Mouse (Mus musculus): ENCODE measurements around the gene Tspan14. TPM values are rescaled to one million over a fixed set of nuclear protein-coding genes. Genes with fewer than 3 reads are reported as not detected.

The Tspan14 gene
- 10 to 100 TPM; 50.0 to 53.8 TPM for total RNA-seq (2021)
- long read RNA-seq, experiment 1, transcript Tspan14-201 (9 exons, 2,475 nt) = major isoform, 58 of 80 reads
- long read RNA-seq, experiment 1, partial matches to known transcripts = 2 of 80 reads
- long read RNA-seq, experiment 1, other reads (novel, unspliced or antisense) = 19 of 80 reads
- long read RNA-seq, experiment 2, transcript Tspan14-201 (9 exons, 2,475 nt) = major isoform, 35 of 43 reads
- long read RNA-seq, experiment 2, partial matches to known transcripts = 2 of 43 reads
- long read RNA-seq, experiment 2, other reads (novel, unspliced or antisense) = 5 of 43 reads

DNA sequence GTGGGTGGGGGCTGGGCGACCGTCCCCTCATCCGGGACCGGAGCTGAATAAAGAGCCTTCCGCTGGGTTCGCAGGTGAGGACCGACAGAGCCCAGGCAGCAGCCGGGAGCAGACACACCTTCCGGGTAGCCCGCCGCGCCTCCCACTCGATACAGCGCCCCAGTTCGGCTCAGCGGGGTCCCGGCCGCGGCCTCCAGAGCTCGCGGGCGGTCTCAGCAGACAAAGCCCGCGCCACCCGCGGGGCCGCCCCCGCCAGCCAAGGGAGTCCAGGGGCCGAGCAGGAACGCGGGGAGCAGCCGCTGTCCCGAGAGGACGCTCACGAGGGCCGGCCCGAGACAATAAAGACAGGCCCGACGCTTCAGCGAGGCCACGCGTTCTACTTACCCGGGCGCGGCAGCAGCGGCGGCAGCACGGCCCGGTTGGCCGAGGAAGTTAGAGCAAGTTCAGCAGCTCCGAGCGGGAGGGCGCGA is at the start of gene Tspan14:
TSS of gene Tspan14 (minus strand) at position 416 of the 470 bp plus-strand sequence.
- no peak for DNase-seq

DNA sequence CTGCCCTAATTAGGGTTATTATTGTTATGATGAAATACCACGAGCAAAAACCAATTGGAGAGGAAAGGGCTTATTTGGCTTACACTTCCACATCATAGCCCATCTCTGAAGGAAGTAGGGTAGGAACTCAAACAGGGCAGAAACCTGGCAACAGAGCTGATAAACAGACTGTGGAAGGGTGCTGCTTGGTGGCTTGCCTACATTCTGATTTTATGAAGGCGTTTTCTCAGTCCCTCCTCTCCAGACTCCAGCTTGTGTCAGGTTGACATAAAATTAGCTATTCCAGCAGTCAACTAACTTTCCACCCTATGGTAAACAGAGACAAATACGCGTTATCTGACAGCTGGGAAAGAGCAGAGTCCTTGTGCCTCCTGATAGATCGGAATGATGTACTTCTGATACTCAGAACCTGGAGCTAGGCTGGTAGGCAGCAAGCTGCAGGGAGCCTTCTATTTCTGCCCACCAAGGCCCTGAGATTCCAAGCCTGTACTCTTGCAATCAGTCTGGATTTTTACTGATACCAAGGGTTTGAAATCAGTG is 48.2 kb upstream of the Tspan14 start:
- no peak for DNase-seq

DNA sequence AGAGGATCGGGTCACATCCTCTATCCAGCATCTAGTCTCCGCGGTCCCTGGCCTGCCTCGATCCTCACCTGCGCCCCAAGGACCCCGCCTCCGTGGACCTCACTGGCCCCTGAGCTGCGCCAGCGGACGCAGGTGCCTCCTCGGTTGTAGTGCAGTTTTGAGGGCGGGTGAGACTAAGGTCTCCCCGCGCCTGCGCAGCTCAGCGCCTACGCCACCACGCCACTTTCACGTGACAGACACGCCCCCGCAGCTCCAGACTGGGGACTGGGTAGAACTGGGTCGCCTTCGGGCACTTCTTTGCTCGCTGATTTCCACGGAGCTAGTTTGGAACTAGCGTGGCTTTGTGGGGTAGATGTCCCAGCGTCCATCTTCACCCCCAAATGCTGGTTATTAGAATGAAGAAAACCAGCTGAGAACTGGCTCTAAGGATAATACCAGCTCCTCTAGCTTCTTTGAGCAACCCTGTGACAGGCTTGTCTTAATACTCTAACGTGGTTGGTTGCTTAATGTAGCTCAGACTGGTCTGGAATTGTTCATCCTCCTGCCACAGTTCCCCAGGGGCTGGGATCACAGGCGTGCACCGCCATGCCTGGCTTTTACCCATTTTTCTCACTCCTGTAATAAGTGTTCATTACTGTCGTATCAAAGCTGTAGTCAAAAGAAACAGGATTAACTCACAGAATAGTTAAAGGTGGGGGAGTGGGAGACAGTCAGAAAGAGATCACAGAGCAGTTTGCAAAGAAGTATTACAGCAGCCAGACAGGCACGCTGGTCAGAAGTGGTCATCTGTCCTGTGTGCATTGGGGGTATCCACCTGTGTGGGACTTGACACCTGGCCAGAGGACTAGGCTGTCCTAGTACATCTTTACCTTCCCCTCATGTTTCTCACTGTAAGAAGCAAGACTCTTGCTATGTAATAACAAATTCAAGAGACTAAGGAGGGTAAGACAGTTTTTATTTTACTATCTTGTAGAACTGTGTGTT is 47.3 kb upstream of the Tspan14 start, which contains the start of gene Fam213a:
TSS of gene Fam213a (minus strand) at position 159 of the 984 bp plus-strand sequence.
- DNase-seq = peak; percentile 94

DNA sequence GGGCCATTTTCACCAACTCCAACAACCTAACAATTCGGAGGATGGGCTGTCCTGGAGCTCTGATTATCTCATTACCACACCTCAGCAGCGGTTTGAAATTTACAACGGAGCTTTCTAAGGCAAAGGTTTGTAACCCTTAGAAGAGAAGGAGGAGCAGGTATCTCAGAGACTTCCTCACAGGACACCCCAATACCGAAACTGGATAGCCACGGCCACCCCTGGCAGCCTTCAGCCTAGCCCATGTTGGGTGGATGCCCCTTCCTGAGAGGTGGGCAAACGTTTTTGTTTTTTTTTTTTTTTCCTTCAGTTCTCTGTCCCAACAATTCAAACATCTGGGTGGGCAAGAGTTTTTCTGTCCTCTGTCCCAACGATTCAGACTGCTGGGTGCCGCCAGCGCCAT is 46.5 kb upstream of the Tspan14 start:
- no peak for DNase-seq

DNA sequence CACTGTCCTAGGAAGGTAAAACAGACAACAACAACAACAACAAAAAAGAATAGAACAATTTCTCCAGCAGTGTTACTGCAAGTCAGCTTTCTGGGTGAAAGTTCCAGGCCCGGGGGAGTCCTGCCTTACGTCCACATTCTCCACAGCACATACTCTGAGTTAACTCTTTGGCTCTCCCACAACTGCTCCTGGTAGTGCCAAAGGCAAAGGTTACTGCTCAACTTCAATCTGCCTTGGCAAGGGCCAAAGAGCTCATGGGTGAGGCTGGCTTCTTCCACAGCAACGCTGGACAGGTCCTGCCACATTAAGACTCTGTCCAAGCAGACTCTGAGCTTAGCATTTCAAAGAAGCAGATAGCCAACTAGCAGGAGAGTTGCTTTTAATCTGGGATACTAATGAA is 45.3 kb upstream of the Tspan14 start:
- DNase-seq = peak; percentile 68

DNA sequence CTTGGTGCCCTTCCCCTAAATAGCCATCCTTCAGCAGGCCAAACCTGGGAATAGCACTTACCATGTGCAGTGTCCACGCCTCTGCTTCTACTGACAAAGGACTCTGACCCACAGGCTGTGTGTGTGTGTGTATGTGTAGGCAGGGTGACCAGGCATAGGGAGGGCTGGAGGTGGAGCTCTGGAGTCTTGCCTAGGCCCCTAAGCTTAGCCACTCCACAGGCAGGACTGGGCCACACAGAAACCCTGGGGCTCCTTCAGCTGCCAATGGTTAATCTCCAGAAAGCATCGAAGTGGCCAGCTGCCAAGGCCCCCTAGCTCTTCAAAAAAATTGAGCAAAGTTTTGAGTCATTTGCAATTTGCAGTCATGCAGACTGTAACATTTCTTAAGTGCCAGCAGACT is 41.5 kb upstream of the Tspan14 start:
- DNase-seq = peak; percentile 57

DNA sequence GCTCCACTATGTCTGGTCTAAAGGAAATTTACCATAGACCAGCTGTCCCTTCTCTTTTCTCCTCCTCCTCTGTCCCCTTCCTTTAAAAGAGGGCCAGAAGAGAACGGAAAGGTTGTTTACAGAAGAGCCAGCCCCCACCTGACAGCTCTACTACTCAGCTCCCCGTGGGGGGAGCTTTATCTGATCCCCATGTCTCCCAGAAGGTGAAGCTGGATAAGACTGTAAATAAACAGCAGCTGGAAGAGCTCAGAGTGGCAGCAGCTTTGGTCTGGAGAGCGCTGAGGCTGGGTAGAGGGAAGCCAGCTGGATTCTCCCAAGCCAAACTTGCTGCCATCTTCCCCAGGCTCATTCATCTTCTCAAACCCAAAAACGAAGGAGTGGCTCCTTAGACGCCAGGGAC is 41.0 kb upstream of the Tspan14 start:
- DNase-seq = no peak

DNA sequence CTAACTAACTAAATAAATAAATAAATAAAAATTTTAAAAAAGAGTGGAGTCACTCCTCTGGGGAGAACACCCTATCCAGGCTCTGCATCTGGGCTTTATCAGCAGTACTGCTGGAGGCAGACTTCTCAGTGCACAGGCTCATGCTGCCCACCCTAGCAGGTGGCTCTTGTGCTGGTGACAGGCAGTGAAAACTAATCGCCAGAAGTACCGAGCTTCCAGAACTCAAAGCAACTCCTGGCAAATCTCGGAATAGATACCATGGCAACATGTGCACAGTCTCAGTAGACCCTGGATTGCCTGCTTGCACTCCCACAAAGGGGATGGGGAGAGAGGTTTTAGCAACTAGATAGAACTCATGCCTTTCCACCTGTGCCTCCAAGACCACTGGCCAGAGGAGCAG is 40.3 kb upstream of the Tspan14 start:
- DNase-seq = no peak

DNA sequence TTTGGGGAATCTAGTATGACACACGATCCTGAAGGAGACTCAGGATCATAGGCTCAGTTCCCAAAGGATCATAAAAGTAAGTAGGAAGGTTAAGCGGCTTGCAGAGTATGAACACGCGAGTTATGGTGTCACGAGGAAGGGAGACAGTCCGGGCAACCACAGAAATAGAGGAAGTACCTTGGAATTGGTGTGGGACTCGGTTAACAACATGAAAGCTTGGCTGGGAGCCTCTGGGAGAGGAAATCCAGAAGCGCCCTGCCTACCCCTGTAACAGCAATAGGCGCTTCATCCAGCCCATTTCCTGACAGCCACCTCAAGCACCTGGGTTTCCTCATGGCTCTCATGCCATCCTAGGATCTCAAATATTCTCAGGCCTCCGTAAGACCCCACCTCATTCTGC is 39.7 kb upstream of the Tspan14 start:
- DNase-seq = no peak

DNA sequence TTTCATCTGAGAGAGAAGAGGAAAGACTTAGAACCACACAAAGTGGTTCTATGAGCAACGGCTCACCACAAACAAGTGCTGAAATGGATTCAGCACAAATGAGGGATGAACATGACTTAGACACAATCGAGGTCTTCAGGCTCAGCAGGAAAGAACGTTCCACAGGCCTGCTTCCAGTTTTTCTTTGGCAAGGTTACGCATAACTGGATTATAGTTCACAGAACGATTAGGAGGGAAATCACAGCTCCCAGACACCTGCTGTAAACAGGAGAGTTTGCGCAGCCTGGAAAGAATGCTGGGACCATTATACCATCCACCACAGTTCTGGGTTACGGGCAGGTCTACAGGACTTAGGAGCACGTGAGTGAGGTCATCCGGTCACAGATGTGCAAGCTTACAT is 39.1 kb upstream of the Tspan14 start:
- DNase-seq = no peak

DNA sequence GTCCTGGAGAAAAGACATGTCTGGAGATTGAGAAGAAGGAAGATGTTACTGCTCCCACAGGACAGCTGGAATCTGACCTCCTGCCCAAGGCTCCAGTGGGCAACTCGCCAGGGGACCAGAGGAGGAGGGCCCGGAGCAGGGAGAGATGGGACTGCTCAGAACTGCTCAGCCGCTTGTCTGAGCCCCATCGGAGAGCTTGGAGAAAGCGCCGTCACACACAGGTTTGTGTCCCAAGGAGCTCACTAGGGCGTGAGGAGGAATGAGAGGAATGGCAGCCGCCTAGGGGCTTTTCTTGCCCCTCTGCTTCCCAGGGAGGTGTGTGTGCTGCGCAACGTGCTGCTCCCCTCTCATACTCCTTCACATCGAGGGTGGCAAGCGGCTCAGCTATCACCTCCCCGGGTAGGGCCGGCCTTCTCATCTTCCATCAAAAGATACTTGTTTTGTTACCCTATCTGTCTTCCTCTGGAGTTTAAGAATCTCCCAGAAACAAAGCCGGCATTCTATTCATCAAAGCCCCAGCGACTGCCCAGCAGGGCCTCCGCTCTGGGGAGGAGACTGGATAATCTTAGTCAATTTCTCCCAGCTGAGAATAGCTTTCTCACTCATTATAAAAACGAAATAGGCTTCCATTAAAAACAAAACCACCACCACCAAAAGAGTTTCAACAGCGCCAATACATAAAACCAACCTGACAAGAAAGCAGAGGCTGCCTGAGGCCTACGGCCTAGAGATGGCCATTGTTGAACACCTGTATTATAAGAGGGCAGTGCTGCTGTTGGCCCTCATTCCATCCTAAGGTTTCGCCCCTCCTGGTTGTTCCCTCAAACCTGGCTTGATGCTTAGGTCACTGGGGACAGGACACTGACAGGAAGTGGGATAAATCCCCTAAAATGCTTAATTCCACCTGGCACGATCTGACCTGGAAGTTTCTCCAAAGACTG is 37.9 kb upstream of the Tspan14 start:
- DNase-seq = peak; percentile 87

DNA sequence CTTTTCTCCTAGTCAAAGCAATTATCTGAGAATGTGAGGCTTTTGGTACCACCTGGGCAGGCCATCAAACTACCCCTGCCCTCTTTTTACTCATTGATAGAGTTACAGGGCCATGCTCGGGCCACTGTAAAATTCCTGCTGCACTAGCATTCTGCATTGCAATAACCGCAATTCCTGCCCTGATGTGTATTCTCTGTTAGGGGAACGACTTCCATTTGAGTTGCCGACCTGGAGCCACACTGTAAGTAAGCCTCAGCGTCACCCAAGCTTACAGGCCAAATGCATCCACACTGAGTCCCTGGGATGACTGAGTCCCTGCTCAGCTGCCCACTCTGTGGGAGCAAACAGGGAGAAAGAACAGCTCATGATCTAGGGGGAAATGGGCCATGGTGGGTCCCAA is 35.0 kb upstream of the Tspan14 start:
- no peak for DNase-seq

DNA sequence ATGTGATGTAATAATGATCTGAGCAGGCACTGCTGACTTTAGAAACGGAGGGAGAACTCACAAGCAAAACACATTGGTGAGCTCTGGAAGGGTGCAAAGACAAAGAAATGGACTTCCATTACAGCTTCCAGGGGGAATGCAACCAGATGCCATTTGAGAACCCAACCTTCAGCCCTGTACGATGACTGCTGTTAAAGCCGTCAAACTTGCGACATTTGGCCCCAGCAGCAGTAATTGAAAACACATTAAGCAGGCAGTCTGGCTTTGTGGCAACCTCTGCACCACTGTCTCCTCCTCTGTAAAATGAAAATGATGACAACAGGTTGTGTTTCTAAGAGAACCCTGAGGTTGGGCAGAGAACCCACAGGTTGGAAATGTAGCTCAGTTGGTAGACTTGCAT is 34.2 kb upstream of the Tspan14 start:
- DNase-seq = no peak

DNA sequence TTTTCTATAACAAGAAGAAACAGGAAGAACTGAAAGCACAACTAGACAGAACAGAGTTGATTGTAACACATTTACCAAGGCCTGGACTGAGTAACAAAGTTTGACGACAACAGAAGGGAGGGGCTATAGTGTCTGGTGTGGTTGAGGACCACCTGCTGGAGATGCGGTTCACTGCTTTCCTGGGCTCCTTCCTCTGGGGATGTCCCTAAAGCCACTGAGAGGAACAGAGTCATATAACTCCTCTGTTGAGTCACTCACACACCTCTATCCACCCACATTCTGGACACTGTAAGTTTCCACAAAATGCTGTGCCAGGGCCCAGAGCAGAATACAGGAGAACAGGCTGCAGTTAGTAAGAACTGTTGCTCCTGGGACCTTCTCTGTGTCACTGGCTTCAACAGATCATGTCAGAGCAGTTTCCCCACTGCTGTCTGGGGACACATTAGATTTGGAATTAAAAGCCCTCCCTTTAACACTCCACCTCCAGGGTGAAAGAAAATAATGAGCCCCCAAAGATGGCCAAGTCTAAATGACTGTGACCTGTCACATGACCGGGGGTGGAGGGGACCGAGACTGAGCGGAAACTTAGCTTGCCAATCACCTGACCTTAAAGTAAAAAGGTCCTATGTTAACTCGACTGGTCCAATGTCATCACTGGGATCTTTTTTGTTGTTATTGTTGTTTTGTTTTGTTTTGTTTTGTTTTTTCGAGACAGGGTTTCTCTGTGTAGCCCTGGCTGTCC is 33.5 kb upstream of the Tspan14 start:
- no peak for DNase-seq

DNA sequence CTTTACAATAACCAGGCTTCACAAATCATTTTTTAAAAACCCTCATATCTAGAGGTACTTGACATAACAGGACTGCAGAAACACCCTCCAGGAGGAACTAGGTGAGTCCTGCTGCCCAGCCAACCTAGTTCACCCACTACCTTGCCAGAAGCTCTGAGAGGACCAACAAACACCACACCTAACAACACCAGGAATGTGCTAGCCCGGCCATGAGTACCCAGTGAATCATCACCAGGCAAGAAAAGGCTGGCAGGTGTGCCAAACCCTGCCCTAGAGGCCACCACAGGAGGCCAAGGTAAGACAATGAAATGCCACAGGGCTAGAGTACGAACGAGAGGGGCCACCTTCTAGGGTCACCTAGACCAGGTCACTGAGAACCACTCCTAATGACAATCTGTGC is 29.6 kb upstream of the Tspan14 start:
- DNase-seq = no peak

DNA sequence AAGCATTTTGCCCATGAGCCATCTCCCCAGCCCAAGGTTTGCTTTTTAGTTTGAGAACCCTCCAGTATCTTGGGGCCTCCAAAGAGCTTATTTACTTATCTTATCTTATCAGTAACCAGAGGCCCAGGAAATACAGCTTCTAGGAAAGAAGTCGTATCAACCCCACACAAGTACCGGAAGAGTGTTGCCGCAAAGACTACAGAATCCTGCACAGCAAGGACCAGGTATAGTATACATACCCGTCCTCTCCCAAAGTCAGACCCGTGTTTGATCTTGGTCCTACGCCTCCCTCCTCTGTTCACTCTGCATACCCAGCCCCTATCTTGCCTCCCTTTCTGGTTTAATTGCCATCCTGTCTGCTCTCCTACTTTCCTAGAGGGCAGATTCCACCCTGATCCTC is 25.9 kb upstream of the Tspan14 start:
- no peak for DNase-seq

DNA sequence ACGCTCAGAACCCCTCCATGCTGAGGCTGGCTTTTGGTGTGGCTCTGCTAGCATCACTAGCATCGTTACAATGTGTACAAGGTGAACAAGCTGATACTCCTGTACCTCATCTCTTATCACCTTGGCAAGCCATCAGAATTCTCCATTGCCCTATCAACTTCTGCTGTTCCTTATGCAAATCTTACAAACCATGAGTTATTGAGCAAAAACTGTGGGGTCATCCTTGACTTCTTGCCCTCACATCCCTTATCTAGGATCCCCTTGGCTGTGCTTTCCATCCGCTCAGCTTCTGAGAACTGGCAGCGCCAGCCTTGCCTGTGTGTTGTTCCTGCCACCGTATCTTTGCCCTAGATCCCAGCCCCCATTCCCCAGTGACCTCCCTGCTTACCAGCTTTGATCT is 22.2 kb upstream of the Tspan14 start:
- DNase-seq = no peak

DNA sequence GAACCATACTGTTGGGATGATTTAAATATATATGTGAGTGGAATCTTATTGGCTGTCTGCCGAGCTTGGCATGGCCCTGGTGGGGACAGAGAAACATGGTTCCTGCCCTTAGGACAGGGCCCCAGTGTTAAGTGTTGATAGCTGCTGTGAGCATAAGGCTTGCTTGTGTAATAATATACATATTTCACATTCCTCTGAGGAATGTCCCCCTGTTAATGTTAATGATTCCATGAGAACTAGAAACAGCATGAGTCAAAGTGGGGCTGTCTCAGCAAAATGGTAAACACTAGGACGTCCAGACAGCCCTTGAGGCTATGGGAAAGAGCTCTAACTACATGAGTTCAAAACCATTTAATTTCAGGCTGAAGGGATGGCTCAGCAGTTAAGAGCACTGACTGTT is 20.6 kb upstream of the Tspan14 start:
- no peak for DNase-seq

DNA sequence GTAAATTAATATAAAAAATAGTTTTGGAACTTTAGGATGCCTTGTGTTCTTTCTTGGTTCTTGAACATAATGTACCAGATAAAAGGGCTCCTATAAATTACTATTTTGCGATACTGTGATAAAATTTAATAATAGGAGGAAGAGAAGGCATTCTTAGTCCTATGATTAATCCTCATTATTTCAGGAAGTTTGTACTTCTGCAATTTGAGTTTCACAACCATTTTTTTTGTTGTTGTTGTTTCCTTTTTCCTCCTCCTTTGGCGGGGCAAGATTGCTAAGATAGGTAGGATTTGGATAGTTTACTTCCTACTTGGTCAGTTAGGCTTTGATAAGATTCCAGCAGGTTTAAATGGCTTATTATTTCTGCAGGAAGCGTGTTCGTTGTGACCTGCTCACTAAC is 19.0 kb upstream of the Tspan14 start:
- no peak for DNase-seq

DNA sequence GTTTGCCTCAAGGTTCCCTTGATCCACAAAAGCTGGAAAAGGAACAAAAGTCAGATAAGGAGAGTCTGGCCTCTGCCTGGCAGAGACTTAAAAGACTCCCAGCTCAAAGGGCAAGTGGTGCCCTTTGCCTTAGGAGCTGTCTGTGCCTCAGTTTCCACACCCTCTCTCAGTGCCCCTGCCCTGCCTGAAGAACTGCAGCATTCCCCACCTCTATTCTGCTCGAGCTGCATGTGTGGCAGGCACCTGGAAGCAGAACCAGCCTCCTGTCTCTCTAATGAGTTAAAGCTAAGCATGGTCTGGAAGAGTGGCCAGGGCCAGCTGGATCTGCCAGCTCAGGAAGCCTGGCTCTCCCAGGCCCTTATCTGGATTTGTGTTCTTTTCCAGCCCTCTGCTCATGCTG is 13.1 kb upstream of the Tspan14 start:
- no peak for DNase-seq

DNA sequence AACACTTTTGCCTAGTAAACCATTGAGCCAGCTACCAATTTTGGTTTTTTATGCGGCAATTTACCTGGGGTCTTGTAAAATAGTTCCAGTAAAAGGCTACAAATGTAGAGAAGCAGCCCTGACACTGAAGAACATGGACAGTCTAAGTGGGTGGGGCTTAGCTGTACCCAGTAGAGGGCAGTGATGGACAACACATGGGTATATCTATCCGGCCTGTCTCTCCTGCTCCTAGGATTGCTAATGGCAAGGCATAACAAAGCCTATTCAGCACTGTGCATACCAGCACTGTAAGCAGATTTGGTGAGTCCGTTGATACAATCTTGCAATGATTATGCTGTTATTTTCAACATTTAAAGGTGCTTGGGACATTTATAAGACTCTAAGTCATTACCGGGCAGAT is 12.4 kb upstream of the Tspan14 start:
- DNase-seq = peak; percentile 75

All from adrenal gland, postnatal 10 days (tissue).